ENCODE assay signal across 8 mouse cellular contexts in genomic region chr4:105245479-105245944, GRCm38 (mm10).
DNase-seq lines count a peak whose midpoint lies in the region; TF ChIP-seq lines count a peak whose summit lies in the region.

No protein-coding gene starts in this region.

- TF ChIP-seq POLR2A in kidney, adult 2 months (IDR thresholded peaks at IDR 0.05; ENCODE audit: low read depth, low read length) = no peak
- no peak for TF ChIP-seq POLR2A in small intestine, adult 2 months (IDR thresholded peaks at IDR 0.05; ENCODE audit: low read depth, low read length)

- peak; percentile 81 for DNase-seq in adrenal gland, postnatal 14 days
- peak; percentile 34 for DNase-seq in embryo, embryonic 11.5 days (ENCODE audit: low read depth, low spot score)
- DNase-seq in heart, adult 9 months (ENCODE audit: low spot score in 2 of 2) = peak; percentile 46 to 53
- peak; percentile 68 for DNase-seq in kidney, adult 2 months
- peak; percentile 55 for DNase-seq in limb, embryonic 10.5 days (ENCODE audit: low spot score)
- peak; percentile 70 for DNase-seq in mesoderm, embryonic 11.5 days (ENCODE audit: low read depth, low spot score)
- no peak for DNase-seq in thymus, postnatal 10 days (ENCODE audit: low spot score in 2 of 2)

- WGBS in kidney, adult 2 months = 16% methylated on average over 18 of the region's 18 CpGs
- 4% methylated on average over 18 of the region's 18 CpGs for WGBS in limb, embryonic 10.5 days
- 3% methylated on average over 18 of the region's 18 CpGs for WGBS in small intestine, adult 2 months

- H3K27ac ChIP-seq in kidney, adult 2 months (ENCODE audit: insufficient read depth, low read depth, low read length) = no peak overlapping the region
- H3K27ac ChIP-seq in limb, embryonic 10.5 days = peak overlapping the region; percentile 78
- no peak overlapping the region for H3K27ac ChIP-seq in small intestine, adult 2 months (ENCODE audit: insufficient read depth, low read depth, low read length)

- no peaks in the 10 kb centered on the region for H3K36me3 ChIP-seq in kidney, adult 2 months (ENCODE audit: control insufficient read depth, insufficient read depth, low read length)
- H3K36me3 ChIP-seq in limb, embryonic 10.5 days = no peaks in the 10 kb centered on the region
- no peaks in the 10 kb centered on the region for H3K36me3 ChIP-seq in small intestine, adult 2 months (ENCODE audit: control insufficient read depth, insufficient read depth, low read length)

- H3K4me1 ChIP-seq in kidney, adult 2 months (ENCODE audit: control insufficient read depth, insufficient read depth, low read length) = peaks cover 12% of the 10 kb centered on the region
- H3K4me1 ChIP-seq in limb, embryonic 10.5 days = peaks cover 13% of the 10 kb centered on the region
- peaks cover 12% of the 10 kb centered on the region for H3K4me1 ChIP-seq in small intestine, adult 2 months (ENCODE audit: control insufficient read depth, insufficient read depth, insufficient read length, low read length)

- TF ChIP-seq CTCF in kidney, adult 2 months (conservative IDR thresholded peaks at IDR 0.05; ENCODE audit: insufficient read depth, insufficient read length, low read depth, low read length) = no peak
- TF ChIP-seq CTCF in small intestine, adult 2 months (IDR thresholded peaks at IDR 0.05; ENCODE audit: extremely low read depth, insufficient read length, insufficient replicate concordance, low read depth, low read length) = no peak

- no peaks in the 10 kb centered on the region for H3K9me3 ChIP-seq in limb, embryonic 10.5 days (replicated peaks)

- H3K4me3 ChIP-seq in kidney, adult 2 months (ENCODE audit: insufficient read depth, low read depth, low read length) = peak overlapping the region; percentile 5; the same call in 1 of the 2 replicates
- H3K4me3 ChIP-seq in limb, embryonic 10.5 days = peak overlapping the region; percentile 41
- peak overlapping the region; percentile 56 for H3K4me3 ChIP-seq in small intestine, adult 2 months (ENCODE audit: low read depth, low read length)

- no peaks in the 10 kb centered on the region for H3K27me3 ChIP-seq in kidney, adult 2 months (replicated peaks; ENCODE audit: control insufficient read depth, insufficient read depth, low read length)
- peaks cover 36% of the 10 kb centered on the region for H3K27me3 ChIP-seq in limb, embryonic 10.5 days (ENCODE audit: low read depth, poor library complexity, severe bottlenecking)
- H3K27me3 ChIP-seq in small intestine, adult 2 months (ENCODE audit: control insufficient read depth, insufficient read depth, low read length) = no peaks in the 10 kb centered on the region

Comparison
In these comparisons a context has a peak if more than half of its experiments do, and no peak if none do; other contexts are left out.
1. DNase-seq: peak in adrenal gland, postnatal 14 days (single experiment), embryo, embryonic 11.5 days (single experiment), heart, adult 9 months (2 of 2), kidney, adult 2 months (single experiment), limb, embryonic 10.5 days (single experiment) and mesoderm, embryonic 11.5 days (single experiment); none in thymus, postnatal 10 days (0 of 2).
2. H3K4me3 ChIP-seq: peak in every context shown above with its lines; median percentile 56 in small intestine, adult 2 months; 41 in limb, embryonic 10.5 days; 5 in kidney, adult 2 months.